Mouse (Mus musculus) midbrain, embryonic 13.5 days (tissue): ENCODE measurements around the gene Taar8c. TPM values are rescaled to one million over a fixed set of nuclear protein-coding genes. Genes with fewer than 3 reads are reported as not detected.

Experiments used
- polyA plus RNA-seq: library from polyadenylated mRNA; unstranded; fragments of >200 nt; fragmentation: Nextera tagmentation; extraction: Ambion mirVana; gene quantifications from 2 replicates; pipeline ENCODE4 v1.2.1, GENCODE M21; 2015

Taar8c gene
- polyA plus RNA-seq, 1 experiment from 2014 or later: not detected

Other genes with a start within 250 kb of the Taar8c start
- 0.19 and 0.21 TPM in 2 replicates for gene Vnn1, start 207.2 kb downstream of the Taar8c start, polyA plus RNA-seq
- gene Taar1, start 181.6 kb downstream of the Taar8c start, polyA plus RNA-seq: not detected in 2 replicates
- not detected in 2 replicates for gene Taar2, start 163.3 kb downstream of the Taar8c start, polyA plus RNA-seq
- not detected in 2 replicates for gene Taar3, start 152.4 kb downstream of the Taar8c start, polyA plus RNA-seq
- not detected in 2 replicates for gene Taar4, start 141.4 kb downstream of the Taar8c start, polyA plus RNA-seq
- not detected in 2 replicates for gene Taar5, start 131.2 kb downstream of the Taar8c start, polyA plus RNA-seq
- gene Taar6, start 116.3 kb downstream of the Taar8c start, polyA plus RNA-seq: not detected in 2 replicates
- not detected in 2 replicates for gene Taar7a, start 108.4 kb downstream of the Taar8c start, polyA plus RNA-seq
- gene Taar7b, start 102.0 kb downstream of the Taar8c start, polyA plus RNA-seq: not detected in 2 replicates
- gene Taar7d, start 74.7 kb downstream of the Taar8c start, polyA plus RNA-seq: not detected in 2 replicates
- gene Taar7e, start 64.3 kb downstream of the Taar8c start, polyA plus RNA-seq: not detected in 2 replicates
- not detected in 2 replicates for gene Taar7f, start 52.4 kb downstream of the Taar8c start, polyA plus RNA-seq
- gene Taar8a, start 25.4 kb downstream of the Taar8c start, polyA plus RNA-seq: not detected in 2 replicates
- not detected in 2 replicates for gene Taar8b, start 9.6 kb downstream of the Taar8c start, polyA plus RNA-seq
- not detected in 2 replicates for gene Taar9, start 7.6 kb upstream of the Taar8c start, polyA plus RNA-seq
- gene Stx7, start 47.4 kb upstream of the Taar8c start, polyA plus RNA-seq: 220 and 254 TPM in 2 replicates
- 0.67 and 1.3 TPM in 2 replicates for gene Moxd1, start 121.6 kb upstream of the Taar8c start, polyA plus RNA-seq